Mouse (Mus musculus) midbrain, embryonic 14.5 days (tissue): ENCODE measurements at regions not wholly inside any gene's neighbourhood (a gene's known extent, or its start where the extent isn't known, plus 50 kb on each side); places are given as distances from the start of the nearest gene placed in this dataset.

Experiments
- ATAC-seq: fragments of 200-750 bp; cut with Nextera tagmentation; 2 replicates; pipeline ENCODE4 v1.8.0; 2017; ENCODE audit warnings: moderate number of reproducible peaks, moderate library complexity; ENCODE audit not compliant: low FRiP score, low TSS enrichment
- DNase-seq: peaks from one replicate; pipeline ENCODE4 v3.0.0-alpha.2; 2015
- H3K27ac ChIP-seq: fragments of 300-500 bp; sonication (generic); replicated peaks from 2 replicates; pipeline ENCODE4 v1.5.1; 2014; ENCODE audit warnings: mild to moderate bottlenecking, low read depth, low read length, moderate library complexity
- H3K27me3 ChIP-seq: fragments of 300-500 bp; sonication (generic); 2 replicates; pipeline ENCODE4 v1.6.1; 2014; ENCODE audit warnings: low read length, control low read depth, mixed read lengths; ENCODE audit not compliant: control insufficient read depth, insufficient read depth
- H3K36me3 ChIP-seq: fragments of 300-500 bp; sonication (generic); 2 replicates; pipeline ENCODE4 v1.6.1; 2014; ENCODE audit warnings: low read length, control low read depth; ENCODE audit not compliant: control insufficient read depth, insufficient read depth
- H3K4me1 ChIP-seq: fragments of 300-500 bp; sonication (generic); 2 replicates; pipeline ENCODE4 v1.6.1; 2014; ENCODE audit warnings: mild to moderate bottlenecking, antibody characterized with exemption, low read length, control low read depth; ENCODE audit not compliant: control insufficient read depth, insufficient read depth
- H3K4me2 ChIP-seq: fragments of 300-500 bp; sonication (generic); 2 replicates; pipeline ENCODE4 v1.6.1; 2014; ENCODE audit warnings: mild to moderate bottlenecking, low read length, moderate library complexity
- H3K4me3 ChIP-seq: fragments of 300-500 bp; sonication (generic); replicated peaks from 2 replicates; pipeline ENCODE4 v1.5.1; 2014; ENCODE audit warnings: low read depth, low read length
- H3K9ac ChIP-seq: fragments of 300-500 bp; sonication (generic); replicated peaks from 2 replicates; pipeline ENCODE4 v1.6.1; 2014; ENCODE audit warnings: mild to moderate bottlenecking, low read length, moderate library complexity
- H3K9me3 ChIP-seq: fragments of 300-500 bp; sonication (generic); 2 replicates; pipeline ENCODE4 v1.6.1; 2016; ENCODE audit warnings: low read length, control low read depth, mixed read lengths; ENCODE audit not compliant: control insufficient read depth
- WGBS: fragments of 180-500 bp; shearing (Covaris S2); extraction: QIAGEN DNeasy Blood & Tissue Kit; methylation state at CpG from one replicate; pipeline ENCODE4 v1.1.7; 2014; 5-methylcytosine and 5-hydroxymethylcytosine counted together

- no peaks in the 10 kb centered on the region for H3K36me3 ChIP-seq
- peaks cover 8% of the 10 kb centered on the region for H3K4me1 ChIP-seq
- ATAC-seq (no peak), DNase-seq (no peak)
- no peak overlapping the region for H3K4me3 ChIP-seq
- no peaks in the 10 kb centered on the region for H3K27me3 ChIP-seq
- no peak overlapping the region for H3K4me2 ChIP-seq
- 0 out of 2 replicates have a peak, but pooled peaks cover 3% of the 10 kb centered on the region for H3K9me3 ChIP-seq
- H3K9ac ChIP-seq: no peak overlapping the region
- no peak overlapping the region for H3K27ac ChIP-seq
These were observed 277.8 kb upstream of the Ngly1 start for GRCm38 (mm10) chr14:15971306-15971705.

DNA sequence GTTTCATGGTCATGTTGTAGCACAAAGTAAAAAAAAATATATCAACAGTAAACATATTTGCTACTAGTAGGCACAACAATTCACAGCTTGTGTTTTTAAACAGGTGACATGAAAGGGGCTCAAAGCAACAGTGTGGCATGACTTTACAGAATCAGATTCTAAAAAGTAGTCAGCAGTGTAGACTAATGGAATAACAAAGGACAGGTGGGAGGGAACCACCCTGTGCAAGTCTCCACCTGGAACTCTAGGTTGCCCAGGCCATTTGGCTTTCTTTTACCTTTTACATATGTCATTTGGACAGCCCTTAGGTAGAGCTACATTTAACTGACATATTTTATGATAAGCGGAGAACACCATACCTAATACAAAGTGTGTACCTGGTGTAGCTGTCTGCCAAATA lies 271.7 kb upstream of the Ngly1 start:
- no peaks in the 10 kb centered on the region for H3K27me3 ChIP-seq
- DNase-seq: no peak
- 100% methylated on average over 1 of the region's 1 CpGs for WGBS

DNA sequence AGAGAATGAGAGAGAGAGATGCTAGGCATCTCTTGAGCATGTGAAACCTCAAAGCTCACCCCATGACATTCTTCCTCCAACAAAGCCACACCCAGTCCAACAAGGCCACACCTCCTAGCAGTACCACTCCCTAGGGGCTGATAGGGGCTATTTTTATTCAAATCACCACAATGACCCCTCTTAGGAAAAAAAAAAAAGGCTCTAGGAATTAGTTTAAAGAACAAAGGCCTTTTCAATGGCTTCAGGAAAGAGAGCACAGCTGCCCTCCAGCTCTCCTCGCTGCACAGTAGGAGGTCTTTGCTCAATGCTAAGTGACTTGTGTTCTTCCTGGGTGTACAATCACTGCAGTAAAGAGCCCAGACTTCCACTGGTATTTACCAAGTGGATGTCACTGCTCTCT lies 270.8 kb upstream of the Ngly1 start:
- peak; percentile 69; the same call in 1 of the 2 replicates for ATAC-seq
- DNase-seq: peak; percentile 43
- Histone ChIP-seq H3K4me2 (no peak overlapping the region), H3K9me3 (0 out of 2 replicates have a peak, but pooled peaks cover under 1% of the 10 kb centered on the region), H3K27me3 (no peaks in the 10 kb centered on the region), H3K36me3 (no peaks in the 10 kb centered on the region), H3K27ac (no peak overlapping the region), H3K9ac (no peak overlapping the region), H3K4me1 (no peaks in the 10 kb centered on the region), H3K4me3 (no peak overlapping the region)
- 0% methylated on average over 1 of the region's 1 CpGs for WGBS

More for the DNA sequence above, 271.7 kb upstream of the Ngly1 start:
- no peak overlapping the region for H3K9ac ChIP-seq
- H3K4me2 ChIP-seq: no peak overlapping the region
- ATAC-seq: no peak
- H3K36me3 ChIP-seq: no peaks in the 10 kb centered on the region
- no peaks in the 10 kb centered on the region for H3K4me1 ChIP-seq
- H3K9me3 ChIP-seq: 0 out of 2 replicates have a peak, but pooled peaks cover 3% of the 10 kb centered on the region
- no peak overlapping the region for H3K27ac ChIP-seq
- no peak overlapping the region for H3K4me3 ChIP-seq

GRCm38 (mm10) chr14:16005409-16005808 lies 243.7 kb upstream of the Ngly1 start:
- H3K9me3 ChIP-seq: no peaks in the 10 kb centered on the region
- ATAC-seq (no peak), DNase-seq (no peak)
- no peak overlapping the region for H3K4me3 ChIP-seq
- no peak overlapping the region for H3K27ac ChIP-seq
- no peaks in the 10 kb centered on the region for H3K36me3 ChIP-seq
- no peak overlapping the region for H3K4me2 ChIP-seq
- no peaks in the 10 kb centered on the region for H3K27me3 ChIP-seq
- WGBS: 81% methylated on average over 1 of the region's 1 CpGs
- H3K4me1 ChIP-seq: no peaks in the 10 kb centered on the region
- no peak overlapping the region for H3K9ac ChIP-seq

GRCm38 (mm10) chr14:16006968-16007367 lies 242.1 kb upstream of the Ngly1 start:
- H3K9me3 ChIP-seq: no peaks in the 10 kb centered on the region
- no peak overlapping the region for H3K4me2 ChIP-seq
- no peak overlapping the region for H3K27ac ChIP-seq
- no peak overlapping the region for H3K9ac ChIP-seq
- ATAC-seq (peak; percentile 25; the same call in 1 of the 2 replicates), DNase-seq (no peak)
- 93% methylated on average over 2 of the region's 2 CpGs for WGBS
- no peaks in the 10 kb centered on the region for H3K36me3 ChIP-seq
- H3K27me3 ChIP-seq: no peaks in the 10 kb centered on the region
- H3K4me3 ChIP-seq: no peak overlapping the region
- H3K4me1 ChIP-seq: no peaks in the 10 kb centered on the region

GRCm38 (mm10) chr14:16009778-16010177 lies 239.3 kb upstream of the Ngly1 start:
- no peak overlapping the region for H3K27ac ChIP-seq

GRCm38 (mm10) chr14:16023853-16024252 lies 225.2 kb upstream of the Ngly1 start:
- Histone ChIP-seq H3K27ac (no peak overlapping the region), H3K36me3 (no peaks in the 10 kb centered on the region), H3K9ac (no peak overlapping the region), H3K4me1 (no peaks in the 10 kb centered on the region), H3K4me2 (no peak overlapping the region), H3K9me3 (no peaks in the 10 kb centered on the region), H3K4me3 (no peak overlapping the region), H3K27me3 (no peaks in the 10 kb centered on the region)
- ATAC-seq: no peak
- DNase-seq: no peak

More at GRCm38 (mm10) chr14:16009778-16010177, 239.3 kb upstream of the Ngly1 start:
- Histone ChIP-seq H3K27me3 (no peaks in the 10 kb centered on the region), H3K36me3 (no peaks in the 10 kb centered on the region), H3K4me3 (no peak overlapping the region), H3K9me3 (no peaks in the 10 kb centered on the region), H3K4me1 (no peaks in the 10 kb centered on the region), H3K4me2 (no peak overlapping the region), H3K9ac (no peak overlapping the region)
- no peak for ATAC-seq
- no peak for DNase-seq

- Histone ChIP-seq H3K9me3 (no peaks in the 10 kb centered on the region), H3K27ac (no peak overlapping the region), H3K4me3 (no peak overlapping the region), H3K9ac (no peak overlapping the region), H3K4me2 (no peak overlapping the region), H3K27me3 (no peaks in the 10 kb centered on the region), H3K4me1 (no peaks in the 10 kb centered on the region), H3K36me3 (no peaks in the 10 kb centered on the region)
- ATAC-seq (no peak), DNase-seq (no peak)
These were observed 211.3 kb upstream of the Ngly1 start for GRCm38 (mm10) chr14:16037771-16038170.

DNA sequence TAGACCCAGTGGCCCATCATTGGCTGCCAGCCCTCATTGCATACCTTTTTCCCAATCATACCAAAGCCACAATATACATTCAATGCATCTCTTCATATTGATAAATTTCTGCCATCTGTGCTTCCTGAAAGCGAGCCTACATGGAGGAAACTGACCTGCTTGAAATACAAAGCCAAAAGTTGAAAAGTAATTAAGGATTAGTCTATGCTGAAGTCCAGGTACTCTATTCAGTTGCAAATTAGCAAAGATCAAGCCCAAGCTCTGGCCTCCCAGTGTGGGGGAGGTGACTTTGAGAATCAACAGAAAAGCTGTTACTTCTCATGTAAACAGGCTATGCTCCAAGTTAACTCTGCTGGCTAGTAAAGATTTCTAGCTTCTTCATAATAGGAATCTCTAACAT lies 210.7 kb upstream of the Ngly1 start:
- Histone ChIP-seq H3K4me1 (no peaks in the 10 kb centered on the region), H3K4me2 (no peak overlapping the region), H3K27ac (no peak overlapping the region), H3K36me3 (no peaks in the 10 kb centered on the region), H3K27me3 (no peaks in the 10 kb centered on the region), H3K9ac (no peak overlapping the region), H3K4me3 (no peak overlapping the region), H3K9me3 (no peaks in the 10 kb centered on the region)
- DNase-seq: no peak
- no peak for ATAC-seq
- 51% methylated on average over 1 of the region's 1 CpGs for WGBS
